Mouse (Mus musculus) ES-E14 (cell line): Measurements from ENCODE around the gene Pappa2.

Source experiments
- CHD2 ChIP-seq: IDR thresholded peaks from 2 replicates; pipeline ENCODE4 v1.6.1; 2014; ENCODE audit warnings: mild to moderate bottlenecking, low read depth, low read length, inconsistent platforms
- HCFC1 ChIP-seq: IDR thresholded peaks from 2 replicates; pipeline ENCODE4 v1.6.1; 2012; ENCODE audit warnings: low read length, inconsistent platforms, borderline replicate concordance; ENCODE audit not compliant: insufficient read depth
- MAFK ChIP-seq: IDR thresholded peaks from 2 replicates; pipeline ENCODE4 v1.6.1; 2014; ENCODE audit warnings: mild to moderate bottlenecking, low read depth, low read length, inconsistent platforms; ENCODE audit not compliant: insufficient read depth
- ZC3H11A ChIP-seq: IDR thresholded peaks from 2 replicates; pipeline ENCODE4 v1.6.1; 2012; ENCODE audit warnings: low read depth, mild to moderate bottlenecking, inconsistent platforms, low read length, borderline replicate concordance
- ZNF384 ChIP-seq: IDR thresholded peaks from 2 replicates; pipeline ENCODE4 v1.6.1; 2012; ENCODE audit warnings: low read depth, low read length, inconsistent platforms

- no peak for TF ChIP-seq ZNF384
- no peak for TF ChIP-seq MAFK
- TF ChIP-seq HCFC1 = no peak
- TF ChIP-seq CHD2 = no peak
- no peak for TF ChIP-seq ZC3H11A
Observed at GRCm38 (mm10) chr1:158947981-158948735, 32.1 kb downstream of the Pappa2 start.
